Mouse (Mus musculus) T-helper 2 cell (primary cell): Measurements from ENCODE around the gene Tnfaip3.

Experiments used
- in situ Hi-C: fragments of 300-600 bp; cut with MboI, MseI; formaldehyde crosslinking; loops from one replicate; pipeline ENCODE4 v1.15.1; 2025; ENCODE audit warnings: high pct_unique_total_duplicates

The Tnfaip3 gene

DNA sequence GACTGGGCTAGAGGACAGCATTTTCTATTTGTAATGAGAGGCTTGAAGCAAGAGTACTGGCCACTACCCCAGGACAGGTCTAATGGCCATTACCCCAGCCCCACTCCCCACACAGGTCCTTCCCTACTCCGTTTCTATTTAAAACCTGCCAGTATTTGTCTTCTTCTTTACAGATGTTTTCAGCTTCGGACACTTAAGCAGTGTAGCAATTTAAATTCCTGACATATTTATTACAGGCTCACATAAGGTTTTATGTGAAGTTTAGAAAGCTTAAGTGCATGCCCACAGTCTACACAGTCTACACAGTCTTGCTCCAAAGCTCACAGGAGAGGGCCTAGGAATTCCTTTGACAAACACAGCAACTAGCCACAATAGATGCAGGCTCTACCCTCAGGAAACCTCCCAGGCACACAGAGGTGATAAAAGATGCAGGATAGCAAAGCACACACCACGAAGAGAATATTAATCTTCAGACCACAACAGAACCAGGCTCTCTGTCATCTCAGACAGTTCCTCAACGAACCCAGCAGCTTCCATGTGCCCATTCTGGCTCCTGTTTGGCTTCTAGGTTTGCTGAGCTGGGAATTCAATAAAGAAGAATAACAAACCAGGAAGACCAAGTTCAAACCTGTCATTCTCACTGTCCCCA lies 1.5 kb upstream of the Tnfaip3 start:
- in situ Hi-C loops: loop anchor here (5.0 kb wide), 2 partner anchors 50 to 170 kb away; no protein-coding TSS in a partner anchor

DNA sequence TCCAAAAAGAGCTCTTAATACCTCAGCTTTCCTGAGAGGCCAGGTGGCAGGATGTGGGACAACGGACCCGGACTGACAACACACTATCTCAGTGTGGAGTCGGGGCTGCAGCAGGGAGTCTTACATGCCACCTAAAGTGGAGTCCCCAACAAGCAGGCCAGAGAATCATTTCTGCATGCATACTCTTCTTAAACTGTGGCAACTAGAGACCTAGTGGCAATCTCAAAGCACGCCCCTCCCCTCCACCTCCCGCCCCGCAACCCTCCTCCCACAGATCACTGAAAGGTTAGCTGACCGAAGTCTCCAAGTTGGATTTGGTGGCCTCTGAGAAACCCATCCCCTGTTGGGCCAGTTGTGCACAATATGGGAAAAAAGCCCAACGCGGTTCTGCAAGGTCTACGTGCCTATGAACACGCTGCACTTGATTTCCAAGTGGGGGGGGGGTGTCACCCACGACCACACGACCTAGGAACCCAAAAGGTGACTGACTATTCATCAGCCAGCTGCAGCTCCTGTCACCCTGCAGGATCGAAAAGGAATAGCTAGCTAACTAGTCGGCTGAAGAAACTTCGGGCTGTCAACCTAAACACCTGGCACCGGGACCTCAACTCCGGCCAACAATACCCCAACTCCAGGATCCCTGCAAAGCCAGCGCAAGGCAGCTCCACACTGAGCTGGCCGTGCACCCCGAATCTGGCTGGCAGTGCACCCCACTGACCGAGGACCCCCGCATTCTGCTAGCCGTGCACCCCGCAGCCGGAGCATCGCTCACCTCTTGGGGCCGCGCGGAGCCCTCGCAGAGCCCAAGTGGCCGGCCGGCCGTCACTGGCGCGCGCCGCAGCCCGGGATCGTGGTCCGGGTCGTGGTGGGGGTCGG lies 838 bp downstream of the Tnfaip3 start:
- in situ Hi-C loops: loop anchor here (5.0 kb wide), 3 partner anchors 53 to 173 kb away; no protein-coding TSS in a partner anchor

DNA sequence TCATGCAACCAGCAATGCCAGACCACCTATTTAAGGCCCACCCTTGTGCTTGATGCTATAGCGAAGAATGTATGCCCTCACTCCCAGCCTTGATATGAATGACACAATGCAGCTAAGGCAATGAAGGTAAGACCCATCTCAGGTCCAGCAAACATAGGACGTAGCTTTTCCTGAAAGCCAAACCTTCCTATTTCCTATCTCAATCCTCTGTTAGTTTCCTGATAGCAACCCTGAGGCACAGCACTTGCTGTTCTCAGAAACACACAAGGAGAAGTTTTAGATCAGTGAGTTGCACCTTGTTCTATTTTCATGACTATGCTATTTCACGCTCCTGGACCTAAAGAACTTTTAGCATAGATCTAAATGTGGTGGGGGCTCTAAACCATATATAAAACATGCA lies 2.1 kb downstream of the Tnfaip3 start:
- in situ Hi-C loops: loop anchor here (5.0 kb wide), 1 partner anchor 96 kb away; no protein-coding TSS in a partner anchor

DNA sequence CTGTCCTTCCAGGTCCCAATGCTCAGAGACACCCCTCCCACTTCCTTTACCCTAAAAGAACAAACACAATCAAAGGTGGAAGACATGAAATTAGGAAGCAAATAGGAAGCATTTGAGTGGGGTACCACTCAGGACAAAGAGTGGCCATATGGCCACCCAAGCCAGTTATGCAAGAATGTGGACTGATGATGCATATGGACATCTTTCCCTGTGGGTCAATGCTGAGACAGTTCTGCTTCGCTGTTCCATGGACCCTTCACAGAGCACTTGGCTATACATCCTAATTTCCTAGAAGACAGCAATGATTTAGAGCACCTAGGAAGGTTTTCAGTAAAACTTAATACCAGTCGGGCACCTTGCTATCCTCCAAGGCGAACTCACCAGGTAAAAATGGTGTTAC lies 2.8 kb downstream of the Tnfaip3 start:
- in situ Hi-C loops: loop anchor here (5.0 kb wide), 1 partner anchor 95 kb away; no protein-coding TSS in a partner anchor

DNA sequence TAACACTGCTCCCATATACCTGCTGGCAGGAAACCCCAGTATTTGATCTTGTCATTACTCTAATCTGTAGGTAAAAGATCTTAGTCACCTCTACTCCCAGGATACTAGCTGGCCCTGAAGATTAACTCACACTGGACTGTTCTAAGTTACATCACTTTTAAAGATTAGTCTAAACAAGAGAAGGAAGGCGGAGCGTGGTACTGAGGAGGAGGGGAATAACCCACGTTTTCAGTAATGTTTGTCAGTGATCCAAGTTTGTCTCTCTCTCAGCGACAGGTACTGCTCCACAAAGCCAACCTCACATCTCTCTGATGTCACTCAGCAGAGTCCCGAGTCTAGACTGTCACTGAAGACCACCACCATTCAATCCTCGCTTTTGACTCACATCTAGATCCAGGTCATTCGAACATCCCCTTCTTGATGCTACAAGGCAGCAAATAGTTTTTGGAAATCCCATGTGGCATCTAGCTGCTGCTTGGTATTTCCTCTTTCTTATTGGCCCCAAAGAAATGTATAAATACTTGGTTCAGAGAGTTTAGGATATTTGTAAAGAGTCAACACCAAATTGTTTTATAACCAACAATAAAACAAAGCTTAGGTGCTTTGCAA lies 3.5 kb downstream of the Tnfaip3 start:
- in situ Hi-C loops: loop anchor here (5.0 kb wide), 1 partner anchor 95 kb away; no protein-coding TSS in a partner anchor

DNA sequence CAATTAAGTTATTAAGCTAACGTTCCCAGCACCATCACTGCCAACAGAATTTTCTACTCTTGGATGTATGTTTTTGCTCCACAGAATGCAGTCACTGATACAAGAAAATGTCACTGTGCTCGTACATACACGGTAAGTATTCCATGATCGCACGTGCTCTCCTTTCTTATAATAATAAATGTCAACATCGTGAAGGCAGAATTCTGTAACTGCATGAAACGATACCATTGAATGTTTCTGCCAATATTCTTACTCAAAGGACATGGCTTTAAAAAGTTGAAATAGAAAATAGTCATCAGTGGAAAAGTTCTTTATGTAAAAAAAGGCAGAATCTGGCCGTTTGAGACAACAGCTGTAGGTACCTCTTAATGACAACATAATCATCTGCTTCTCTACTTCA lies 5.0 kb downstream of the Tnfaip3 start:
- in situ Hi-C loops: loop anchor here (5.0 kb wide), 1 partner anchor 93 kb away; no protein-coding TSS in a partner anchor

DNA sequence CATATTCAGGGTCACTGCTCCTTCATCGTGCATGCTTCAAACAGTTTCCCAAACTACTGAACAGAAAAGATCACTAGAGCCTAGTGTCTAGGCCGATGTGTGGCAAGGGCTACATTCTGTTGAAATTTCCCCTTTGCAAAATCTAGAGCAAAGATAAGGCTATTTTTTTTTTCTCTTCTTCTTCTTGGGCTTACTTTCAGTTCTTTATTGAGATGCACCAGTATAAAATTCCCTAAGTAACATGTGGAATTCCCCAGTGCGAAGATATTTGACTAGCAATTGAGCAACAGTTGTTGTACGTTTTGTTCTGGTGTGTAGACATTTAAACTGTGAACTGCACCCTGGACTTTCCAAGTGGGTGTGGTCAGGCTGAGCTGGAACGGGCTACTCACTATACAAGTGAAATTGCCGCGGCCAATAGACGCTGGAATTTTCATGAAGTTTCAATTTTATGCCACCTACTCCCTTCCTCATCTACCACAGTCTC lies 6.2 kb downstream of the Tnfaip3 start:
- in situ Hi-C loops: no loop called here

DNA sequence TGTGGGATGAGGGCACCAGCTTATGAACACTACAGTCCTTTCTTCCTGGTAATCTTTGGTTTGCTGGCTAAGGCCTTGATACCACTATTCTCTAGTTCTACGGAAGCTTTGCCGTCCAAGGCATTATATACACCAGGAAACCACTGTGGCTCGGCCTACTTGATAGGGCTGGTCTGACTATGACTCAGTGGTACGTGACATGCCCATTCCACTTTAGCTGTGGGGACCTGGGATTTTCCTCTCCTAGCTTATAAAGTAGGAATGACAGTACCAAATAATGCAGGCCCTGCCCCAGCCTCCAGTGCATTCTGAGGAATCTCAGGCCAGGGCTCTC lies 6.9 kb downstream of the Tnfaip3 start:
- in situ Hi-C loops: no loop called here

DNA sequence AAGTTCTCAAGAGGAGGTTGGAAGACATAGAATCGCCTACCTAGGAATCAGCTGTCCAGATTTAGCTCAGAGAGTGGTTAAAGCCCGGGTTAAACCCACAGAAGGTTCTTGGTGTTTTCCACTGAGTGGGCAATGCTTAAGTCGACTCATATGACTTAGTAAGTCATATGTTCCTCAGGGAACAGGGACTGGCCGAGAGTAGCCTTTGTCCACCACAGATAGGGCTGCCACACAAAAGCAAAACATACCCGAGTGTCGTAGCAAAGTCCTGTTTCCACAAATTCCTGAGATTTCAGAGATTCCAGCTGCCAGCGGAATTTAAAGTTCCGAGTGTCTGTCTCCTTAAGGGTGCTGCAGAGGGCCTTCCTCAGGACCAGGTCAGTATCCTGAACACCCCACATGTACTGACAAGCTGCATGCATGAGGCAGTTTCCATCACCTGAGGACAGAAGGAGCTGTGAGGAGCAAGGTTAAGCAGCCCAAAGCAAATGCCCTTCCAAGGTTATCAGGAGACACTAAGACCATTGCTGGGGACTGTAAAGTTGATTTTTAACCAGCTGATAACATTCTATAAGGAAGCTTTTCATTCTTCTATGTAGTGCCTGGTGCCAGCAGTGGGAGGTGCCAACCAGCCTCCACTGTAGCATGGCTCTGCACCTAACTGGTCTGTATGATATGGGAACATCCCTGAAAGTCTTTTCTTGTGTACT lies 7.4 kb downstream of the Tnfaip3 start:
- in situ Hi-C loops: no loop called here

DNA sequence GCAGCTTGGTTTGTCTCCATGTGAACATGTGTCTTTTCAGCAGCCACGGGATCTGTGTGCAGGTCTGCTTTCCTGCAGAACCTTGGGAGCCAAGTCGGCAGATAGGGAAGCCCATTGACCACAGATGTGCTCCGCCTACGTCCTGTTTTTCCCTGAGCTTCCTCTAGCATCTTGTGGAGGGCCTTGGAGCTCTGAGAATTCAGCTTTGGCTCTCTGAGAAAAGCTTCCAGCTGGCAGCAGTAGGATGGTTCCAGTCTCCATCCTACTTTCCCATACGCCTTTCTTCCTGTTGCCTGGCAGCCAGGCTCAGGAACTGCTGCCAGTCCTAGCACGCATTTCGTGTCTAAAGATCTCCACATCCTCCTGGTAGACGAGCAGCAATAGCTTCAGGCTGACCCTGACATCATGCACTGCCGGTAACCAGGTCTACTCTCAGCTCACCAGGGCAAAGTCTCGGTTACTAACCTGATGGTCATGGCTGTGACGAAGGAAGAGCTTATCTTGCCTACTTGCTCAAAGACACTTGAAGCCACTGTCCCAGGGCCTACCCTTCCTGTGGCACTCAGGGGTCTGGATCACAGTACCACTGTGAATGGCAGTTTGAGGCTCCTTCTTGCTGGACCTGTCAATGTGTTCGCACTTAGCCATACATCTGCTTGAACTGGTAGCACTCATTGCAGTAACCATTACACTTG lies 13.2 kb downstream of the Tnfaip3 start:
- in situ Hi-C loops: no loop called here

DNA sequence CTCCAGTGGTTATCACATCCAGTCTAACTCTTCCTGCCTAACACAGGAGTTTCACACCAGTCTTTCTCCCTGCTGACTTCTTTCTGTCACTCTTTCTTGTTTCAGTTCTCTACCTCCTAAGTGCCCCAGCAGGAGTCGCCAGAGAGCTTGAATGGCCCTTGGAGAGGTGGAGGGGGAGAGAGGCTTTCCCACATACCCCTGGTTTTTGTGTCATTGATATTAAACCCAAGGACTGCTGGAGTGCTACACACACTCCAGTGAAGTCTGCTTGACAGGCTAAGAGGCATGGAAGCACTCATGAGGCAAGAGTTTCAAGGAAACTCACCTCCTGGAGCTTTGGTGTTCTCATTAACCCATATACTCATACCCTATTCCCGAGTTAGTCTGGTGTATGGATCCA lies 16.0 kb downstream of the Tnfaip3 start:
- in situ Hi-C loops: loop anchor here (5.0 kb wide), 1 partner anchor 47 kb away; no protein-coding TSS in a partner anchor

DNA sequence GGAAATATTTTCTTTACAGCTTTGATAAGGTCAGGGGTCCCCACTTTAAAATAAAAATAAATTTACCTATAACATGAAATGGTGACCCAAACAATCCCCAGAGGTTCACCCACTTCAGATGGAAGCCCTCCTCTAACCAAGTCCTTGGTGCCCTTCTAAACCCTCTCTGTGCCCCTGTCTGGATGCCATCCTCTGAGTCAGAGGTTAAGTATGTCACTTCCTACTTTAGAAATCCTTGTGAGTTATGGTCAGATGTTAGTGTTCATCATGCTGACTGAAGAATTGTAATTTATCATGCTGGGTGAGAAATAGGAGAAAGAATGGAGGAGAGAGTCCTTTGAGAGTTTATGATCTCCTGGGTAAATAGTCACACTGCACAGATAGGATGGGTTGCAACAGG lies 19.1 kb downstream of the Tnfaip3 start:
- in situ Hi-C loops: loop anchor here (5.0 kb wide), 1 partner anchor 44 kb away; no protein-coding TSS in a partner anchor

DNA sequence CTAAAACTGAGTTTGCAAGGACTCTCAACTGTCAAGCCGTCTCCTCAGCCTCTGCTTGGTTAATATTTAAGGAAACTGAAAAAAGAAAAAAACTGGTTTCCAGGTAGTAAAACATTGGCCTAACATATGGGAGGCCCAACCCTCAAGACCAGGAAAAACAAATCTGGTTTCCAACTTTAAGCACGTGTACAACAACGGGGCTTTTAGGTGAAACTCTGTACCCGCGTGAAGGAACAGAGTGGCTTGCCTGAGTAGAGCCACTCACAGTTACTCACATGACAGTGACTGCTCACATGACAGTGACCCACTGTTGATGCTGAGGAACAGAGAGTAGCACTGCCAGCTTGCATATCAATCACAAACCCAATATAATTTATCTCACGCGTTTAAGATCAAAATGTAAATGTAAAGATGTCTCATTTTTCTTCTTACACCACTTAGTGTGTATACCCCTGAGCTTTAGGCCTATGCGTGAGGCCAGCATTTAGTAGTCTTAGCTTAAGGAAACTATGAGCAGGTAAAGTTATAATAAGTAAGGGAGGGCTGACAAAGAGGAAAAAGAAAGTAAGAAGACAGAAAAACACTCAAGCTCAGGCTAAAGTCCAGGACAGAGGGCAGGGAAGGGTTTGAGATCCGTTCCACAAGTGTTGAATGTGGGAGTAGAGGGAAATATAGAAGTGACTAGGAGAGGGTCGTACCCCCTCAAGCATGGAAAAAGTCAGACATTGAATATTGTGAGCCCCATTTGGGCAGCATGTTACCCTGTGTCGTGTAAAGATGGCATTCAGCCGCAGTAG lies 19.8 kb downstream of the Tnfaip3 start:
- in situ Hi-C loops: loop anchor here (5.0 kb wide), 1 partner anchor 43 kb away; no protein-coding TSS in a partner anchor

DNA sequence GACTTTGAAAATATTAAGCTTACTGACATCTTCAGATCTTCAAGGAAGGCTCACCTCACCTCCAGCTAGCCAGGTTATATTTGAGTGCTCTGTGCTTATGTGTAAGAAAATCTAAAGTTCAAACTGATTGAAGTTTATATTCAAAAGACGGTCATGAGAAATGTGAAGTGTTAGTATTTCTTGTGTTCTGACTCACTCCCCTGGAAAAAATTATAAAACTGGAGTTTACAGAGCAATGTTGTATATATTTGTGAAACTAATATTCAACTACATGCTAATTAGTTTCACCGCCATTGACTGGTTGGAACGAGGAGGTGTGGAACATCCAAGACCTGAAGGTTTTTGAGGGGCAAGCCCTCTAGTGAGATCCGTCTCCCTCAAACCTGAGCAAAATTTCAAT lies 22.5 kb downstream of the Tnfaip3 start:
- in situ Hi-C loops: no loop called here

DNA sequence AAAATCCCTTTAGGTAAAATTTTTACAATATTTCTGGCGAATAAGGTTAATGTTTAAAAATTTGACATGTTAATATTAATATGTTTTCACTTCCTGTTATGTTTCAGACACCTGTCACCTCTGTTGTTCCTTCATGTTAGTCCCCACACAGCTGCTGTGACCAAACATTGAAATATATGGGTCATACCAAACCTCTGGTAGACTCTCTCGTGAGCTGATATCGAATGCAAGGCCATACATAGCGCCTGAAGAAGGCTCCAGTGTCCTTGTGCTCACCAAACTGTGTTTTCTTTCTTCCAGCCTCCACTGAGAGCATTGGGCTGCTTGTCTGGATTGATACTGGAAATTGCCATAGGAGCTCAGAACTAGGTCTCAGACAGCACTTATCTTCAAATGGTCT lies 24.4 kb downstream of the Tnfaip3 start:
- in situ Hi-C loops: no loop called here

DNA sequence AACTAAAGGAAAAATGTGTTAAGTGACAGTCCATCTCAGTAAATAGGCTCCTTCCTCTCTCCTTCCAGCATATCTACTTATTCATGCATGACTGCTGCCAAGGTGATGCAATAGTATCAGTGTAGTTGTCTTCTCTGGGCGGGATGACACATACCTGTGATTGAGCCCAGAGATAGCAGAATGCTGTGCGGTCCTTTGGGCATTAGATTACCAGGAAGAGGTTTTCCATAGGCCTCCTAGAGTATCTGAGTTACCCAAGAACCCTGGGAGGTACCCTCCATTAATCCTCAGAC lies 27.6 kb downstream of the Tnfaip3 start:
- in situ Hi-C loops: no loop called here

DNA sequence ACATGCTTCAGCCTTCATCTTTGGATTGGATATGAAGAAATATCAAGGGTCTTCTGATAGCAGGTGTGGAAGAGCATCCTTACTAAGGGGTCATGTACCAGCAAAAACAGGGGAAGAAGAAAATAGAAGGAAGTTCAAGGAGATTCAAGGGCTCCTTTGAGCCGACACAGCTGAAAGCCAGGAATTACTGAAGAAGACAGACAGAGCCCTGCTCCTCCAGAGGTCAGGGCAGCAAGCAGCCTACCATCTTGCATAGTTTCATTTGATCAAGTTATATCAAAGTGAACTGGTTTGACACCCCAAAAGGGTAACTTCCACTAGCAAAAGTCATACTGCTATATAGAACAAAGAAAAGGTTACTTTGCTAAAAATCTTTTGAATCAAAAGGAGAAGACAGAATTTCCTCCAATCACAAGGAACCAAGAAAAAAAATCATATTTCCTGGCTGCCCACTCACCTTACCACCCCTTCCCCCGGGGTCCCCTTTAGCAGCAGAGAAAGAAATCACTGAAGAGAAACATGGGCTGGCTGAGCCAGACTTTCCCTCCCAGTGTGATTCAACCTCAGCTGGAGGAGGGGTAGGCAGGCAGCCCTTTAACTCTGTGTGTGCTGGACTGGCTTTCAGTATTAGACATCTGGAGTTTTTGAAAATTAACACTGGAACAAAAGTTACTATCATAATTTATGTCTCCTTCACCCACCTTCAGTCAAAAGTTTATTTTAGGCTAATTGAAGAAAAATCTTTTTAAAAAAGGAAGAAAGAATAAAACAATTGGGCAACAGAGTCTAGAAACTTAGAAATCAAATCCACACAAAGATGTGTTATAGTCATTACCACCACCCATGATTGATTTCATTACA lies 28.2 kb downstream of the Tnfaip3 start:
- in situ Hi-C loops: no loop called here

DNA sequence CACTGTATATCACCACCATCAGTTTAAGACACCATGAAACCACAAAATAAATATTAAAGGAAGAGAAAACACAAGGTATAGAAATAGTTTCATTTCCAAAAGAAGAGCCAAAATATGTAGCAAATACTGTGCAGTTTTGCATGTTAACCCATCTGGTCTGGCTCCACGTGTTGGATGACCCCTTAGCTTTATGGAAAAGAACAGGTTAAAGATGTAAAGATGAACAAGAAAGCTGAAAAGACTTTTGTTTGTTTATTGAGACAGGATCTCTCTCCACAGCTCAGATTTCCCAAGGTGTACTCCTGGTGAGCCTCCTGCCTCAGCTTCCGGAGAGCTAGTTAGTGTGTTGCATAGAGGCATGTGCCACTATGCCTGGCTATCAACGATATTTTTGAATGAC lies 29.9 kb downstream of the Tnfaip3 start:
- in situ Hi-C loops: no loop called here

DNA sequence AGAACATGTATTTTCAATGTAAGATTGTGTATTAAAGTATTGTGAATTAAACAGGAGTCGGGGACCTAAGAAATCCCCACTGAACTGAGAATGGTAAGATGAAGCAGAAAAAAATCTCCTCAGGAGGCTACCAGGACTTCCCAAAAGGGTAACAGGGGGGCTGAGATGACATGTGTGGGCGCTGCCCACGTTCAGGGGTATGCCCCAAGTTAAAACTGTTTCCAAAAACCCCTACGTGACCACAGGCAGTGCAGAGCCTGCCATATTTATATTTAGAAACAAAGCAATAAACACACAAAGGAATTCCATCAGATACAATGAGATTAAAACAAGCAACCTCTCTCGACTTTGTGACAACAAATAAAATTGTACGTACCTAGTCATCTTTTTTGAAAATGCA lies 31.9 kb downstream of the Tnfaip3 start:
- in situ Hi-C loops: no loop called here
